Comparison of ENCODE assay signal across 7 mouse cellular contexts in the genomic region with DNA sequence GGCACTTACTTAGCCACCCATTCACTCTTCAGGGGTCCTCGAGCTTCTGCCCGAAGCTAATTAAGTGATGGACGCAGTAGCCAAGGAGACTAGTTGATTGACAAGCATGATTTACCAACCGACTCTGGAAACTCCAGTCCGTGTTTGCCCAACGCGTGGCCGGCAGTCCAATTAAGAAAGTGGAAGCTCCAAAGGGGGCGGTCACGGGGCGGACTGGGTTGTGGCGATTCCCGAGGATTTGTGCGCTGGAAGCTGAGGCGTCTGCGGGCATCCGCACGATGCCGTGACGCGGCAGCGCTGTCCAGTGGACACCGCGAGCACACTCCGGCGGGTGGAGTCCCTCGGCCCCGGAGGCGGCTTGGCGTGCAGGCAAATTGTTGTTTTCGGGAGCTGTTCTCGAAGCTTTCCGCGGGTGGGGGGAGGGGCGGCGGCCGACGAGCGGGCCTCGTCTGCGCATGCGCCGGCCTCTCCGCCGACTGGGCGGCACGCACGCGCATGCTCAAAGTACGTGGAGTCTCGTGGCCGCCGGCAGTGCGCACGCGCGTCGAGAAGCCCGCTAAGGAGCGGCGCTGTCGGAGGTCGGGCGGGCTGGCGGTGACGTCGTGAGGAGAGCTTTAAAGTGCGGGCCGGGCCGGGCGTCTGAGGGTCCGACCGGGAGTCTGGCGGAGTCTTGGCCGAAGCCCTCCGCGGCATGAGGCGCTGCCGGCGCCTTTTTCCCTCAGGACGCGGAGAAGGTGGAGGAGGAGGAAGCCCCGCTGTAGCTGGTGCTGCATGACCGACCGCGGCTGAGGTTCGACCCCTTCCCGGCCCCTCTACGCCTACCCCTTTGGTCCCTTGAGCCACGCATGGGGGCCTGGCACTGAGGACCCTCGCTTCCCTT. TPM values are rescaled to one million over a fixed set of nuclear protein-coding genes. Genes with fewer than 3 reads are reported as not detected.
DNase-seq lines count a peak whose midpoint lies in the region; ATAC-seq lines count a peak whose summit lies in the region.

No protein-coding gene starts in this region.

- WGBS in embryonic facial prominence, embryonic 12.5 days, result under 1% methylated on average over 89 of the region's 91 CpGs
- WGBS in limb, embryonic 11.5 days, result under 1% methylated on average over 88 of the region's 91 CpGs
- WGBS in midbrain, embryonic 14.5 days, result under 1% methylated on average over 90 of the region's 91 CpGs

- H3K27ac ChIP-seq in embryonic facial prominence, embryonic 12.5 days, result peak overlapping the region; percentile 100
- H3K27ac ChIP-seq in limb, embryonic 11.5 days (replicated peaks; ENCODE audit: low read depth, low read length), result peak overlapping the region; percentile 96
- H3K27ac ChIP-seq in midbrain, embryonic 14.5 days (replicated peaks; ENCODE audit: low read depth, low read length), result peak overlapping the region; percentile 99

- H3K4me2 ChIP-seq in embryonic facial prominence, embryonic 12.5 days (replicated peaks), result peak overlapping the region; percentile 96
- peak overlapping the region; percentile 80 for H3K4me2 ChIP-seq in limb, embryonic 11.5 days (ENCODE audit: low read depth, severe bottlenecking)
- peak overlapping the region; percentile 99 for H3K4me2 ChIP-seq in midbrain, embryonic 14.5 days (ENCODE audit: low read length)

- H3K9ac ChIP-seq in embryonic facial prominence, embryonic 12.5 days, result peak overlapping the region; percentile 94
- H3K9ac ChIP-seq in limb, embryonic 11.5 days (ENCODE audit: low read length), result peak overlapping the region; percentile 92
- peak overlapping the region; percentile 89 for H3K9ac ChIP-seq in midbrain, embryonic 14.5 days (replicated peaks; ENCODE audit: low read length)

- peaks cover 24% of the 10 kb centered on the region for H3K4me1 ChIP-seq in embryonic facial prominence, embryonic 12.5 days
- H3K4me1 ChIP-seq in limb, embryonic 11.5 days (ENCODE audit: control insufficient read depth, insufficient read depth, low read length), result peaks cover 17% of the 10 kb centered on the region
- peaks cover 44% of the 10 kb centered on the region for H3K4me1 ChIP-seq in midbrain, embryonic 14.5 days (ENCODE audit: control insufficient read depth, insufficient read depth, low read length)

- no peaks in the 10 kb centered on the region for H3K27me3 ChIP-seq in embryonic facial prominence, embryonic 12.5 days
- no peaks in the 10 kb centered on the region for H3K27me3 ChIP-seq in limb, embryonic 11.5 days (ENCODE audit: control insufficient read depth, insufficient read depth, low read length)
- no peaks in the 10 kb centered on the region for H3K27me3 ChIP-seq in midbrain, embryonic 14.5 days (ENCODE audit: control insufficient read depth, insufficient read depth, low read length)

- H3K9me3 ChIP-seq in embryonic facial prominence, embryonic 12.5 days, result no peaks in the 10 kb centered on the region
- no peaks in the 10 kb centered on the region for H3K9me3 ChIP-seq in limb, embryonic 11.5 days (ENCODE audit: control insufficient read depth, low read length)
- H3K9me3 ChIP-seq in midbrain, embryonic 14.5 days (ENCODE audit: control insufficient read depth, low read length), result no peaks in the 10 kb centered on the region

- peak; percentile 96 for DNase-seq in adrenal gland, postnatal 25 days
- peak; percentile 100 for DNase-seq in heart, adult 11 months
- DNase-seq in kidney, adult 18-20 months, result peak; percentile 96
- peak; percentile 96 for DNase-seq in limb, embryonic 11.5 days (ENCODE audit: low spot score)
- DNase-seq in midbrain, embryonic 14.5 days, result peak; percentile 99
- peak; percentile 89 to 92 for DNase-seq in spleen, adult 18-20 months

- H3K36me3 ChIP-seq in embryonic facial prominence, embryonic 12.5 days, result peaks cover 10% of the 10 kb centered on the region
- H3K36me3 ChIP-seq in limb, embryonic 11.5 days (ENCODE audit: control insufficient read depth, insufficient read depth, low read length), result peaks cover 2% of the 10 kb centered on the region; the same call in 1 of the 2 replicates
- peaks cover 13% of the 10 kb centered on the region for H3K36me3 ChIP-seq in midbrain, embryonic 14.5 days (ENCODE audit: control insufficient read depth, insufficient read depth, low read length)

- peak; percentile 84 for ATAC-seq in embryonic facial prominence, embryonic 12.5 days (ENCODE audit: insufficient number of reproducible peaks, insufficient read depth, low FRiP score, low TSS enrichment)
- peak; percentile 86 for ATAC-seq in limb, embryonic 11.5 days (ENCODE audit: insufficient number of reproducible peaks, low FRiP score, low TSS enrichment, low read depth)
- ATAC-seq in midbrain, embryonic 14.5 days (ENCODE audit: low FRiP score, low TSS enrichment), result peak; percentile 89

- H3K4me3 ChIP-seq in embryonic facial prominence, embryonic 12.5 days, result peak overlapping the region; percentile 98
- H3K4me3 ChIP-seq in limb, embryonic 11.5 days (ENCODE audit: low read depth, low read length), result peak overlapping the region; percentile 97
- peak overlapping the region; percentile 92 for H3K4me3 ChIP-seq in midbrain, embryonic 14.5 days (replicated peaks; ENCODE audit: low read depth, low read length)

RNA-seq across cellular contexts. Expression of gene Alkbh5, which starts 1.5 kb away (rescaled TPM):
- total RNA-seq in adrenal gland, postnatal 25 days (2021), result 114 and 126 TPM in 2 replicates
- polyA plus RNA-seq in embryonic facial prominence, embryonic 12.5 days (2016; fragmentation: Nextera tagmentation; extraction: Ambion mirVana), result 36.1 and 37.8 TPM in 2 replicates
- 34.7 and 34.9 TPM in 2 replicates for polyA plus RNA-seq in limb, embryonic 11.5 days (2014; fragmentation: Nextera tagmentation; extraction: Ambion mirVana)
- 21.4 and 24.0 TPM in 2 replicates for polyA plus RNA-seq in midbrain, embryonic 14.5 days (2014; fragmentation: Nextera tagmentation; extraction: Ambion mirVana)

Comparison
In these comparisons a context has a peak if more than half of its experiments do, and no peak if none do; other contexts are left out.
1. Peak in every context shown above with its lines: DNase-seq, ATAC-seq, H3K4me3 ChIP-seq and H3K27ac ChIP-seq.